Mouse (Mus musculus): ENCODE results near the gene Ahcyl2. TPM values are rescaled to one million over a fixed set of nuclear protein-coding genes. Genes with fewer than 3 reads are reported as not detected.

Ahcyl2 gene
- polyA plus RNA-seq (2012; rRNA removed; ENCODE audit: low replicate concordance): 40.2 and 68.7 TPM in 2 replicates

GRCm38 (mm10) chr6:29767813-29768660 lies at the start of gene Ahcyl2:
Gene Ahcyl2, plus strand, starts transcription at chr6:29768011.

GRCm38 (mm10) chr6:29735336-29735688 lies 32.5 kb upstream of the Ahcyl2 start, which contains the start of gene Smo:
Gene Smo, plus strand, starts transcription at chr6:29735503.

GRCm38 (mm10) chr6:29916530-29917382 lies 148.9 kb downstream of the Ahcyl2 start, which contains the start of gene Strip2:
Gene Strip2, plus strand, starts transcription at chr6:29917012.

Other genes with a start within 250 kb of the Ahcyl2 start
- 11.5 and 15.4 TPM in 2 replicates for gene Irf5, start 241.4 kb upstream of the Ahcyl2 start, polyA plus RNA-seq (2012; rRNA removed; ENCODE audit: low replicate concordance)
- gene Tnpo3, start 158.1 kb upstream of the Ahcyl2 start, polyA plus RNA-seq (2012; rRNA removed; ENCODE audit: low replicate concordance): 10.2 and 36.5 TPM in 2 replicates
- gene Tspan33, start 73.8 kb upstream of the Ahcyl2 start, polyA plus RNA-seq (2012; rRNA removed; ENCODE audit: low replicate concordance): 1.2 and 2.9 TPM in 2 replicates
- gene Smo, start 32.5 kb upstream of the Ahcyl2 start, polyA plus RNA-seq (2012; rRNA removed; ENCODE audit: low replicate concordance): 7.1 and 13.2 TPM in 2 replicates
- gene Strip2, start 149.0 kb downstream of the Ahcyl2 start, polyA plus RNA-seq (2012; rRNA removed; ENCODE audit: low replicate concordance): 0.12 and 0.35 TPM in 2 replicates

Data from duodenum, adult 2 months (tissue).